Mouse (Mus musculus) gastrocnemius, postnatal 36 days (tissue): Measurements from ENCODE around the gene Chpf2. TPM values are rescaled to one million over a fixed set of nuclear protein-coding genes. Genes with fewer than 3 reads are reported as not detected.

Experiments
- DNase-seq, 2 experiments: peaks; one replicate each; pipeline ENCODE4 v3.0.0; 2022
- intact Hi-C: fragments of 180-260 bp; cut with DNase I; formaldehyde crosslinking; loops from one replicate; pipeline ENCODE4 v1.15.1; 2025
- total RNA-seq, 2 experiments: library from RNA; stranded (reverse); gene quantifications; 2 replicates each; pipeline ENCODE4 v1.2.3; 2021

Gene Chpf2
- total RNA-seq, 2 experiments from 2014 or later = 7.2 to 10.8 TPM

- no peak for DNase-seq
- intact Hi-C loops = loop anchor here (5.0 kb wide), 1 partner anchor 58 kb away; no protein-coding TSS in a partner anchor
Observed at GRCm38 (mm10) chr5:24589511-24590500, 3.3 kb downstream of the Chpf2 start.

- intact Hi-C loops = loop anchor here (5.0 kb wide), 1 partner anchor 59 kb away; no protein-coding TSS in a partner anchor
- peak in 1 of 2 experiments; percentile 27 for DNase-seq
Observed at GRCm38 (mm10) chr5:24591268-24591721, 4.8 kb downstream of the Chpf2 start.

DNA sequence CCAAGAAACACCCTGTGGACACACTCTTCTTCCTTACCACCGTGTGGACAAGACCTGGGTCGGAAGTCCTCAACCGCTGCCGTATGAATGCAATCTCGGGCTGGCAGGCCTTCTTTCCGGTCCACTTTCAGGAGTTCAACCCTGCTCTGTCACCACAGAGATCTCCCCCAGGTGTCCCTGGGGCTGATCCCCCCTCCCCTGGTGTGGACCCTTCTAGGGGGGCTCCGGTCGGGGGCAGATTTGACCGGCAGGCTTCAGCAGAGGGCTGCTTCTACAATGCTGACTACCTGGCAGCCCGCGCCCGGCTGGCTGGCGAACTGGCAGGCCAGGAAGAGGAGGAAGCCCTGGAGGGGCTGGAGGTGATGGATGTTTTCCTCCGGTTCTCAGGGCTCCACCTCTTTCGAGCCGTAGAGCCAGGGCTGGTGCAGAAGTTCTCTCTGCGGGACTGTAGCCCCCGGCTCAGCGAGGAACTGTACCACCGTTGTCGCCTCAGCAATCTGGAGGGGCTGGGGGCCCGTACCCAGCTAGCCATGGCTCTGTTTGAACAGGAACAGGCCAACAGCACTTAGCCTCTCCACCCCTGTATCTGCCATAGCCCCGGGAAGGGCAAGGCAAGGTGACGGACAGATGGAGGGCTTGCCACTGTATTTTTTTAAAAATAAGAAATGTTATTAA lies 5.4 kb downstream of the Chpf2 start:
- DNase-seq = no peak
- intact Hi-C loops = loop anchor here (5.0 kb wide), 1 partner anchor 60 kb away; no protein-coding TSS in a partner anchor

DNA sequence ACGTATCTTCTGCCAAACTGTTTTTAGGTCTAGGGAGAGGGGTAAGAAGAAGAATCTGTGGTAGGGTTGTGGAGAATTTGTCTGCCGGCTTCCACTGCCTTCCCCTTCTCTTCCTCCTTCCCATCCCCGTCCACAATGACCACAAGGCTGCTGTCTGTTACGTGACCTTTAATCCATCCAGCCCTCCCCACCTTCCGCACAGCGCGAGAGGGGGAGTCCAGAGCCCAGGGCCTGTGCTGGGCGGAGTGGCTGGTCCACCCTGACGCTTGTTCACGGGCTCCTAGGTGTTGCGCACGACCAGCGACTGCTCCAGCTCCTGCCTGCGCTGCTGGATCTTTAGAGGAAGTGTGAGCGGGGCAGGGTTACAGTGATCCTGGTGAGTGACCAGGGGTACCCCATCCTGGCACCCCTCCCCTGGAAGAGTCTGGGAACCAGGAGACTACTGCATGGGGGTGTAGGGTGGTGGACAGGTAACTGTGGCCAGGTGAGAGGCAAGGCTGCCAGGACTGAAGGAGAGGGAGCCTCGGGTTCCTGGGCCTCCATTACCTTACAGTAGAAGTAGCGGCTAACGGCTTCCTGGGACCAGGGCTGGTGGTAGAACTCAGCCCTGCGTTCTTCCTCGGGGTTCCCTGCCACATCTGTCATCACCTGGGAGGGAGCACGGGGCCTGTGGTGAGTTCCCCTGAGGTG lies 6.1 kb downstream of the Chpf2 start:
- intact Hi-C loops = loop anchor here (5.0 kb wide), 1 partner anchor 60 kb away; no protein-coding TSS in a partner anchor
- no peak for DNase-seq

- intact Hi-C loops = loop anchor here (5.0 kb wide), 1 partner anchor 61 kb away; no protein-coding TSS in a partner anchor
- no peak for DNase-seq
Observed at GRCm38 (mm10) chr5:24593230-24593629, 6.7 kb downstream of the Chpf2 start.

DNA sequence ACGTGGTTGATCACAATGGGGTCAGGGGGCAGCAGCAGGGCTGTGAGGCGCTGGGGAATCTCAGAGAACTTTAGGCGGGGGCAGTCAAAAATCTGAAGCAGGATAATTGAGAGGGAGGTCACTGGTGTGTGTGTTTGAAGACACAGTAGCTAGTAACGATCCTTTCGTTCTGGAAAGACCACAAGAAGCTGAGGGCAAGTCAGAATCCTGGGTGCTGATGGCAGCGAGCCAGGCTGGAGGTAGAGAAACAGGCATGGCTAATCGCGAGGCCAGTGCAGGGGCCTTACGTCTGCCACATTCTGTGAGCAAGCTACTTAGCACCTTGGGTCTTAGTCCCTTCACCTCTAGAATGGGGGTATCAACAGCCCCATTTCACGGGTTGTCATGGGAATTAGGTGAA lies 7.4 kb downstream of the Chpf2 start:
- DNase-seq = no peak

DNA sequence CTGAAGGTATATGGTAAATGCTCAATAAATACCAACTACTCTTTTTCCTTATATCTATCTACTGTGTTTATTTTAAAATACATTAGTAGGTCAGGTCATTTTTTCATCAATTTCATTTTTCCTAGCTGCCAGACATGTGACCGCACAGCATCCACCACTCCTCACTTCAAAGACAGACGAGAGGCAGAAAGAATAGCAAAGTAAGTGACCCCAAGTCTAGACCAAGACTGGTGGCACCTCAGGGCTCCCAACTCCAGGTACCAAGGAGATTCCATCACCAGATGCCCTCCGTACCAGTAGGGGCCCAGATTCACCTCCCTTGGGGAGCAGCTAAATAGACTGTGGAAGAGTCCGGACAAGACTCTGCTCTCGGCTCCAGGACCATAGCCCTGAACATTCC lies 7.8 kb downstream of the Chpf2 start:
- intact Hi-C loops = loop anchor here (5.0 kb wide), 1 partner anchor 62 kb away; no protein-coding TSS in a partner anchor
- no peak for DNase-seq

More for the DNA sequence above, 7.4 kb downstream of the Chpf2 start:
- intact Hi-C loops = loop anchor here (5.0 kb wide), 1 partner anchor 62 kb away; no protein-coding TSS in a partner anchor

- intact Hi-C loops = no loop called here
- DNase-seq = no peak
Observed at GRCm38 (mm10) chr5:24595261-24595660, 8.7 kb downstream of the Chpf2 start.

DNA sequence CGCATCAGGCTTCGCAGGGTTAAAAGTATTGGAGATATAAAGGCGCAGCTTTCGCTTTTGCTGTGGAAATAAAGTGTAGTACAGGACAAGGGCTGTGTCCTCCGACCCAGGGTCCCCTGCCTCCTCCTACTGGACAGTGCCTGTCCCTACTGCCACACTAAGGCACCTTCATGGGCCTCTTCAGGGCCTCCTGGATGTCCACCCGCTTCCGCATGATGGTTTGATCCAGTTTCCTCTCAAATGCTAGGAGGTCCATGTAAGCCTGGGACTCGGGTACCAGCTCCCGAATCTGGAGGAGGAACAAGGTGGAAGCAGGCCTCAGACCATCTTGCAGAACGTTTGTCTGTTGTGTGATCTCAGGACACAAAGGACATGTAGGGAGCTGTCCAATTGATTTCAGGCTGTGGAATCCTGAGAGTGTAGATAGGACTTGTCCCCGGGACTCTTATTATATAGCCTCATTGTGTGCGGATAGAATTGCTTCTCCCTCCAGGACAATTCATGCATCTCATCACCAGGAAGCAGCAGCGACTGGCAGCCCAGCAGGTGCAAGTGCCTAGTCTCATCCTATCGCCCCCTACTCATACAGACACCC lies 9.3 kb downstream of the Chpf2 start:
- intact Hi-C loops = no loop called here
- DNase-seq = no peak

- intact Hi-C loops = no loop called here
- DNase-seq = peak in 1 of 2 experiments; percentile 36
Observed at GRCm38 (mm10) chr5:24596519-24597171, 10.1 kb downstream of the Chpf2 start.

- intact Hi-C loops = no loop called here
Observed at GRCm38 (mm10) chr5:24597221-24597728, 10.7 kb downstream of the Chpf2 start.

GRCm38 (mm10) chr5:24597901-24598569 lies 11.5 kb downstream of the Chpf2 start:
- intact Hi-C loops = no loop called here
- no peak for DNase-seq

More at GRCm38 (mm10) chr5:24597221-24597728, 10.7 kb downstream of the Chpf2 start:
- DNase-seq = peak in 1 of 2 experiments; percentile 71

GRCm38 (mm10) chr5:24598570-24599006 lies 12.0 kb downstream of the Chpf2 start:
- DNase-seq = peak; percentile 59 to 64
- intact Hi-C loops = no loop called here

DNA sequence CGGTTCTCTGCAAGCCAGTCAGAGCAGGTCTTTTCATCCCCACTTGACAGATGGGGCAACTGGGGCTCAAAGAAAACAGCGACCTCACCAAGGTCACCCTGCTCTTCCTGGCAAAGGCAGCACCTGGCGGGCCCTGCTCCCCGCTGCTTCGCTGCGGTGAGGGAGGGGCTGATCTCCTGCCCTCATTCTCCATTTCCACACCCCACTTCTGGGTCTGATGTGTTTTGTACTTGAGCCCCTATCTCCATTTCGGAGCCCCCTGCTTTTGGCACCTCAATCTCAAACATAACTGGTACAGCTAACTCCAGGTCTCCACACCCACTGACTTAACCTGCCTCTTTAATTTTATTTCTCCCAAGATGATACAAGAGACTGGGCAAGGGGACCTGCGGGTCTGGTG lies 12.6 kb downstream of the Chpf2 start:
- intact Hi-C loops = no loop called here
- DNase-seq = no peak

DNA sequence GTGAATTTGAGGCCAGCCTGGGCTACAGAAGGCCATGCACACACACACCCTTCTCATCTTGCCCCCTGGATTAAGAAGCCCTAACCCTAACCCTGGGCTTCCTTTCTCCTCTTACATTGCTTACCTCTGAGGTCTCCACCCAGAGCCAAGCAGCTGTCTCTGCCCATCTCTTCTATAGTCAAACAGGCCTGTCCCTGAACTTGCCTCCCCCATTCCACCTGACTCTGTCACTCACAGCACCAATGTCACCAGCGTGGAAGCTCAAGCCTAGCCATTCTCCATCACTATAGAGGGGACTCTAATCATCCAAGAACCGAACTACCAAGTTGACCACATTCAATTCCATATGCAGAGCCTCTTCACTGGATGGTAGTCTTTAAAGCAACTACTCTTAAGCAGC lies 13.7 kb downstream of the Chpf2 start:
- intact Hi-C loops = no loop called here
- DNase-seq = peak in 1 of 2 experiments; percentile 69

- intact Hi-C loops = no loop called here
- DNase-seq = no peak
Observed at GRCm38 (mm10) chr5:24601071-24601835, 14.7 kb downstream of the Chpf2 start.

GRCm38 (mm10) chr5:24601911-24602750 lies 15.6 kb downstream of the Chpf2 start:
- peak; percentile 77 to 84 for DNase-seq
- intact Hi-C loops = no loop called here
